8 mouse cellular contexts compared by ENCODE assay signal in genomic region chr11:69997070-69997509, GRCm38 (mm10). TPM values are rescaled to one million over a fixed set of nuclear protein-coding genes. Genes with fewer than 3 reads are reported as not detected.
DNase-seq lines count a peak whose midpoint lies in the region; ATAC-seq lines count a peak whose summit lies in the region.

No protein-coding gene starts in this region.

- peaks cover 36% of the 10 kb centered on the region for H3K4me1 ChIP-seq in midbrain, embryonic 16.5 days (ENCODE audit: control insufficient read depth, insufficient read depth, low read length)

- under 1% methylated on average over 25 of the region's 44 CpGs for WGBS in midbrain, embryonic 16.5 days

- H3K9ac ChIP-seq in midbrain, embryonic 16.5 days (ENCODE audit: low read depth, low read length): peak overlapping the region; percentile 90

- peaks cover 7% of the 10 kb centered on the region for H3K36me3 ChIP-seq in midbrain, embryonic 16.5 days (ENCODE audit: control insufficient read depth, insufficient read depth, low read length)

- no peaks in the 10 kb centered on the region for H3K27me3 ChIP-seq in midbrain, embryonic 16.5 days (ENCODE audit: control insufficient read depth, insufficient read depth, low read depth, low read length)

- peak; percentile 73 to 76 for DNase-seq in frontal cortex, postnatal 10 days (ENCODE audit: low spot score in 2 of 2)
- DNase-seq in embryo, embryonic 10 days (ENCODE audit: low spot score): peak; percentile 82
- peak; percentile 90 for DNase-seq in kidney, adult 11 months
- peak; percentile 99 for DNase-seq in liver
- peak; percentile 92 to 93 for DNase-seq in spleen, postnatal 36 days (ENCODE audit: low spot score in 2 of 2)

- no peaks in the 10 kb centered on the region for H3K9me3 ChIP-seq in midbrain, embryonic 16.5 days (replicated peaks; ENCODE audit: control insufficient read depth, low read length, poor library complexity, severe bottlenecking)

- peak overlapping the region; percentile 81 for H3K4me2 ChIP-seq in midbrain, embryonic 16.5 days (ENCODE audit: low read length)

- ATAC-seq in frontal cortex, adult (ENCODE audit: low TSS enrichment): no peak
- peak; percentile 35 for ATAC-seq in granulocyte monocyte progenitor cell, adult 5-6 weeks (replicated peaks; ENCODE audit: poor library complexity, severe bottlenecking)
- ATAC-seq in midbrain, embryonic 16.5 days: no peak

- peak overlapping the region; percentile 90 for H3K27ac ChIP-seq in midbrain, embryonic 16.5 days (ENCODE audit: low read length)

- H3K4me3 ChIP-seq in midbrain, embryonic 16.5 days (ENCODE audit: low read depth, low read length): peak overlapping the region; percentile 90

RNA-seq across cellular contexts. Expression of gene Phf23, which starts 1.5 kb away (rescaled TPM):
- total RNA-seq in granulocyte monocyte progenitor cell, adult 5-6 weeks (2014; fragmentation: Nextera tagmentation): 41.7 and 45.8 TPM in 2 replicates
- total RNA-seq in granulocyte monocyte progenitor cell, adult 5-6 weeks (2017): 30.2 and 32.3 TPM in 2 replicates
- 51.2 and 58.6 TPM in 2 replicates for polyA plus RNA-seq in midbrain, embryonic 16.5 days (2015; fragmentation: Nextera tagmentation; extraction: Ambion mirVana)

RNA-seq across cellular contexts. Expression of gene Dvl2, which starts 3.3 kb away (rescaled TPM):
- 4.6 and 24.5 TPM in 2 replicates for total RNA-seq in granulocyte monocyte progenitor cell, adult 5-6 weeks (2014; fragmentation: Nextera tagmentation)
- total RNA-seq in granulocyte monocyte progenitor cell, adult 5-6 weeks (2017): 16.1 and 18.0 TPM in 2 replicates
- 21.9 and 26.1 TPM in 2 replicates for polyA plus RNA-seq in midbrain, embryonic 16.5 days (2015; fragmentation: Nextera tagmentation; extraction: Ambion mirVana)

RNA-seq across cellular contexts. Expression of gene Gabarap, which starts 6.1 kb away (rescaled TPM):
- 288 and 367 TPM in 2 replicates for total RNA-seq in granulocyte monocyte progenitor cell, adult 5-6 weeks (2014; fragmentation: Nextera tagmentation)
- total RNA-seq in granulocyte monocyte progenitor cell, adult 5-6 weeks (2017): 239 and 250 TPM in 2 replicates
- polyA plus RNA-seq in midbrain, embryonic 16.5 days (2015; fragmentation: Nextera tagmentation; extraction: Ambion mirVana): 527 and 528 TPM in 2 replicates

RNA-seq across cellular contexts. Expression of gene Elp5, which starts 14.8 kb away (rescaled TPM):
- total RNA-seq in granulocyte monocyte progenitor cell, adult 5-6 weeks (2014; fragmentation: Nextera tagmentation): 59.4 and 70.0 TPM in 2 replicates
- 58.2 and 77.5 TPM in 2 replicates for total RNA-seq in granulocyte monocyte progenitor cell, adult 5-6 weeks (2017)
- polyA plus RNA-seq in midbrain, embryonic 16.5 days (2015; fragmentation: Nextera tagmentation; extraction: Ambion mirVana): 162 and 173 TPM in 2 replicates

RNA-seq across cellular contexts. Expression of gene Ctdnep1, which starts 16.1 kb away (rescaled TPM):
- 191 and 254 TPM in 2 replicates for total RNA-seq in granulocyte monocyte progenitor cell, adult 5-6 weeks (2014; fragmentation: Nextera tagmentation)
- total RNA-seq in granulocyte monocyte progenitor cell, adult 5-6 weeks (2017): 19.3 and 23.8 TPM in 2 replicates
- 23.0 and 24.4 TPM in 2 replicates for polyA plus RNA-seq in midbrain, embryonic 16.5 days (2015; fragmentation: Nextera tagmentation; extraction: Ambion mirVana)
